Mouse (Mus musculus) G1E-ER4 (cell line): ENCODE data around the gene Trpc7. TPM values are rescaled to one million over a fixed set of nuclear protein-coding genes. Genes with fewer than 3 reads are reported as not detected.

Experiments
- GATA1 ChIP-seq: IDR thresholded peaks from one replicate; pipeline ENCODE4 v1.8.0; 2012; ENCODE audit warnings: low read length, inconsistent platforms
- polyA plus RNA-seq: library from polyadenylated mRNA; stranded (reverse); fragments of >175 nt; gene quantifications from 2 replicates; pipeline ENCODE4 v1.2.3, GENCODE M21; 2012

Trpc7 gene
- polyA plus RNA-seq, 1 experiment: not detected

DNA sequence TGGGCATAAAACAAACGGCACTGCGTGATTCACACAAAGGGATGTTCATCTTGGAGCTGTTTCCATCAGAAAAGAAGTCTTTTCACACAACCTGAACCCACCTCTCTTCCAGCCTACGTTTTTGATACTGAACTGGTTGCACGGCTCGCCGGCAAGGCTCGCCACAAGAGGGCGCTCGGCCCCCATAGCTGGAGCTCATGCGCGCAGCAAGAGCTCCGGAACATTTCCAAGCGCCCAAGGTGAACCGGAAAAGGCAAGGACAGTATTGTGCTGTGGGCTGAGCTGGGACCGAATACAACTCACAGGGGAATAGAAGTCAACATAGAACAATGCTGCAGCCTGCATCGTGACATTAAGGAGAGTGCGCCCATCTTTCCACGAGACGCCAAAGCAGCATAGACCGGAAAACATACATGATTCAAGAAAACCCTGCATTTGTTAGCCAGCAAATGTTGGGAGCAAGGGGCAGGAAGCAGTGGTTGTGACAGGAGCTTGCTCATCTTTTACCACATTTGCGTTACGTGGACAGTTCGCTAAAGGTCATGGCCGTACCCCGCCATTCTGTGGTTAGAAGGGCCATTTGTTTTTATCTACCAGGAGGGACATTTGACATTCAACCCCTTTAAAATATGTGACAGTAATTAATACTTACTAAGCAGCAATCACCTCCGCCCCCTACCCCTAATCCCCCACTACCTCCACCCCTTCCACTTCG lies 88.9 kb downstream of the Trpc7 start:
- TF ChIP-seq GATA1: no peak

DNA sequence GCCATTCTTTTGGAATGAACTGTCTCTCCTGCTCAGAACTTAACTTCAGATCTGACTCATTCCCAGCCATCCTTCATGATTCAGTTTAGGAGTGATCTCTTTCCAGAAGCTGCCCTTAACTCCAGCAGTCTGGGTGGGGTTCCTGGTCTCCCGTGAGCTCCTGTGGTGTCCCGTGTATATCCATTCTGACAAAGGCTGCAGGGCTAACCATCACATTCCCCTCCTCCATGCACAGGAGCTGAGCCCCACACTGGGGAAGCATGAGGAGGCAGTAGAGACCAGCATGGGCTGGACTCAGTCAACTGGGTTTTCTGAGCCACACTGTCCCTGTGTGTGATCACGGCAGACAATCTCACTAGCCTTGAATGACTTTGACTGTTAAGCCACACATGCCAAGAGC lies 90.7 kb downstream of the Trpc7 start:
- no peak for TF ChIP-seq GATA1

- TF ChIP-seq GATA1: no peak
These were observed 98.3 kb downstream of the Trpc7 start for GRCm38 (mm10) chr13:56797459-56797858.

DNA sequence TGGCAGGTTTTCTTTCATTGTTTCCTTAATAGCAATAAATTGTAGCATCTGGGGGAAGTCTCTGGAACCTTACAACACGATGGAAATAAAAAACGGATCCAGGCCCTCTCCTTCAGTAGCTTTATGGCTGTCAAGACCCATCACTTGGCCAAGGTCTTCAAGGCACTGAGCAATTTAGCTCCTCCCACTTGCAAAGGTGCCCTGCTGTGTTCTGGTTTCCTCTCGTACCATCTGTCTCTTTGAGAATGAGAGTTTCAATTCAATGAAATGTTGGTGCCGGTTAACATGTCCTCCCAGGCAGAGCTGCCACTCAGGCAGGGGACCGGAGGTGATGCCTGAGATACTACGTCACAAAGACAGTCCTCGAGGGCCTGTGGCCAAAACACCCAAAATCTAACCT lies 100.3 kb downstream of the Trpc7 start:
- TF ChIP-seq GATA1: no peak

GRCm38 (mm10) chr13:56794441-56794840 lies 101.4 kb downstream of the Trpc7 start:
- TF ChIP-seq GATA1: no peak

DNA sequence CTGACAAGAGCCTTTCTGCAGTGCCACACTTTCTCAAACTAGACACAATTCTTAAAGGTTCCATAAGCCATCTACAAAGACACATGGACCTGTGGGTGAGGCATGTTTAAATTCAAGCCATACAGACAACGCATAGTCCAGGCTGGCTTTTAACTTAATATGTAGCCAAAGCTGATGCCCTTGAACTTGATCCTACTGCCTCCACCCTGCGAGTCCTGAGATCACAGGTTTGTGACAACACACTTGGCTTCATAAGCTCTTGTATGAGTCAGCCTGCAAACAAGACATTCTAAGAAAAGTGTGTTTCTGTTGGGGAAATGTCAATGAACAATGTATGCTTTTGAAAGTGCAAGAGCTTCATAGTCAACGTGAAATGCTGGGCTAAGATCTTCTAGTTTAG lies 102.9 kb downstream of the Trpc7 start:
- TF ChIP-seq GATA1: no peak

- TF ChIP-seq GATA1: no peak
These were observed 105.1 kb downstream of the Trpc7 start for GRCm38 (mm10) chr13:56790683-56791082.

- TF ChIP-seq GATA1: no peak
These were observed 113.2 kb downstream of the Trpc7 start for GRCm38 (mm10) chr13:56782621-56783020.

DNA sequence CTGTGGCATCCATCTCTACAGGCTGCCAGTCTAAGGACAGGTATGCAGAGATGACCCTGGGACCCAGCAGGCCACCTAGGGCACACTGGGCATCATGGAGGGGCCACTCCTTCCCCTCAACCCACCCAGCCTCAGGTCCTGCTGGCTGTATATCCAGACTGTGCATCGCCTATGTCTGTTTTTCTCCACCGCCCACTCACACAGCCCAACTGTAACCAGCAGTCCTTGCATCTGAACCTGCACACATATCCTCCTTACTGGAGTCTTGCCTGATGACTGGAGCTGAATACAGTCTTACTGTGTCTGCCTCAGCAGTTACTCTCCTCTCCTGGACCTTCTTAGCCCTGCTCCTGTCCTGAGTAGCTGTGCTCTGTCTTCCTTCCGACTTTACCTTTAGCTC lies 114.1 kb downstream of the Trpc7 start:
- TF ChIP-seq GATA1: no peak

GRCm38 (mm10) chr13:56780746-56781469 lies 114.9 kb downstream of the Trpc7 start:
- no peak for TF ChIP-seq GATA1

DNA sequence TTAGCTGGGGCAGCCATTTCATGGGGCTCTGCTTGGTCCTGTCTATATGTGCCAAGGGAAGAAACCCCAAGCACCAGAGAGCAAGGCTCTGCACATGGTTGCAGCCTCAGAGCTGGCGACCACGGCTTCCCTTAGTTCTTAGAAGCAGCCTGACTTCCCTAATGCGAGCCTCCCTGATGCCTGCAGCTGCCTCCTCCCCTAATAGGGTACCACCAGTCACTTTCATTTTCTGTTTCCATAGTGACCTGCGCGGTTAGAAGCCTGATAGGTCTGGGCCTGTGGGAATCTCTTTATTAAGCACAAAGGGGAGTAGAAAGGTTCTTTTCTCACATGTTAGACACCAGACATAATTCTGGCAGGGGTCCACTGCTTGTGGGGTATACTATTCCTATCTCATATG lies 121.5 kb downstream of the Trpc7 start:
- TF ChIP-seq GATA1: no peak

GRCm38 (mm10) chr13:56773262-56773870 lies 122.4 kb downstream of the Trpc7 start:
- no peak for TF ChIP-seq GATA1

GRCm38 (mm10) chr13:56772592-56772991 lies 123.2 kb downstream of the Trpc7 start:
- no peak for TF ChIP-seq GATA1

GRCm38 (mm10) chr13:56770786-56771185 lies 125.0 kb downstream of the Trpc7 start:
- TF ChIP-seq GATA1: no peak

GRCm38 (mm10) chr13:56770136-56770578 lies 125.6 kb downstream of the Trpc7 start:
- TF ChIP-seq GATA1: no peak

DNA sequence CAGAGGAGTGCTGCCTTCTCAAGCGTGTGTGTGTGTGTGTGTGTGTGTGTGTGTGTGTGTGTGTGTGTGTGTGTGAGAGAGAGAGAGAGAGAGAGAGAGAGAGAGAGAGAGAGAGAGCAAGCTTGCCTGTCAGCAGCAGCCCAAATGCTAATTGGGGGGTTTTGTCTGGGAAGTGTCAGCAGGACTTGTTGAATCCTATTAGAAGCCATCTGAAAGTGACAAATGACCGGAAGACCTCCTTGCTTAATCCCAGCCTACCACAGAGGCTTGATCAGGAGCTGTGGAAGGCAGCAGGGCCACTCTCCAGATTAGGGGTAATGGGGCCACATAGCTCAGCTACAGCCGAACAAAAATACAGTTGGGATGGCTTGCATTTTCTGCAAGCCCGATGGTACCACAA lies 126.4 kb downstream of the Trpc7 start:
- no peak for TF ChIP-seq GATA1
